Mouse (Mus musculus): Measurements from ENCODE around the gene Ciita. TPM values are rescaled to one million over a fixed set of nuclear protein-coding genes. Genes with fewer than 3 reads are reported as not detected.

Gene Ciita
- polyA plus RNA-seq, 1 experiment, result 31.5 TPM

DNA sequence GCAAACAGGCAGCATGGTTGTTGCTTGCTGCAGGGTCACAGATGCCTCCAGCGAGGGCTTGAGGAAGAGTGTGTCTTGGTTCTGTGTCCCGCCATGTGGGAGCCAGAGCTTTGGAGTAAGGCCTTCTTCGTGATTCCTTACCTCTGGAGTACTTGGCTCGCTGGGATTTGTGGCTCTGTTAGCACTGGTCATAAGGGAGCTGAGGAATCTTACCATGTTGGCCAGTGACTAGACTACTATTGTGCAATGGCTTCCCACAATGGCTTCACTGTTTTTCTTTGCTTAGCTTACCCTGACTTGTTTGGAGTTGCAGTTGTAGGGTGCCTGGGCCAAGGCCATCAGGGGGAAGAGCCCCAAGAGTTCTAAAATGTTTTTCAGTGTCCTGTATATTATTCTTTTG is 96.1 kb downstream of the Ciita start:
- H3K27ac ChIP-seq (ENCODE audit: control insufficient read depth, insufficient read depth, low read length), result no peak overlapping the region
- H3K4me1 ChIP-seq (replicated peaks; ENCODE audit: control insufficient read depth, insufficient read depth, low read length), result peaks cover 28% of the 10 kb centered on the region
- no peak overlapping the region for H3K4me3 ChIP-seq (ENCODE audit: control insufficient read depth, insufficient read depth, low read length)
- 93% methylated on average over 4 of the region's 4 CpGs for WGBS
- TF ChIP-seq CTCF (IDR thresholded peaks at IDR 0.05; ENCODE audit: borderline replicate concordance, control insufficient read depth, extremely low read depth, insufficient read depth, low read length, poor library complexity), result no peak
- TF ChIP-seq POLR2A (IDR thresholded peaks at IDR 0.05; ENCODE audit: control insufficient read depth, extremely low read depth, insufficient read depth, low read length, poor library complexity), result no peak
- peaks cover 19% of the 10 kb centered on the region for H3K36me3 ChIP-seq (ENCODE audit: control insufficient read depth, insufficient read depth, low read length)
- no peaks in the 10 kb centered on the region for H3K27me3 ChIP-seq (ENCODE audit: control insufficient read depth, insufficient read depth, low read length)
- no peak for DNase-seq

DNA sequence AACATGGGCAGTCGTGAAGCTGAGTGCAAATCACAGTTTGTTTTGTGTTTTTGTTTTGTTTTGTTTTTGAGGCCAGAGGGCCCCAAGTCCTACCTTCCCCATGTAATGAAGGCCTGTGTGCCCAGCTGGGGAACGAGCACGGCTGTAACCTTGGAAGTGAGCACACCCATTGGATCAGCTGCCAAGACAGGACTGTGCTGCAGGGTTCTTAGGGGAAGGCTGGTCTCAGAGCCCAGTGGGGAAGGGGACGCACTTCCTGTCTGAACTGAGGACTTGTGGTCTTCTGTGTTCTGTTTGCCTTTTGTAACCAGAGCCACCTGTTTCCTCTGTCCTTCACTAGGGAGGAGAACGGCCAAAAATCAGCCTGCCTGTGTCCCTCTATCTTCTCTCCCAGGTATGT is 97.7 kb downstream of the Ciita start:
- TF ChIP-seq CTCF (IDR thresholded peaks at IDR 0.05; ENCODE audit: borderline replicate concordance, control insufficient read depth, extremely low read depth, insufficient read depth, low read length, poor library complexity), result no peak
- TF ChIP-seq POLR2A (IDR thresholded peaks at IDR 0.05; ENCODE audit: control insufficient read depth, extremely low read depth, insufficient read depth, low read length, poor library complexity), result no peak
- Histone ChIP-seq H3K4me3 (ENCODE audit: control insufficient read depth, insufficient read depth, low read length) (no peak overlapping the region), H3K27me3 (ENCODE audit: control insufficient read depth, insufficient read depth, low read length) (no peaks in the 10 kb centered on the region), H3K36me3 (ENCODE audit: control insufficient read depth, insufficient read depth, low read length) (peaks cover 18% of the 10 kb centered on the region), H3K27ac (ENCODE audit: control insufficient read depth, insufficient read depth, low read length) (no peak overlapping the region), H3K4me1 (replicated peaks; ENCODE audit: control insufficient read depth, insufficient read depth, low read length) (peaks cover 28% of the 10 kb centered on the region)
- WGBS, result 34% methylated on average over 5 of the region's 5 CpGs
- DNase-seq, result no peak

Other genes with a start within 250 kb of the Ciita start
- gene Emp2, start 166.1 kb upstream of the Ciita start, polyA plus RNA-seq (2012; rRNA removed), result 12.9 and 20.0 TPM in 2 replicates
- gene Tekt5, start 84.6 kb upstream of the Ciita start, polyA plus RNA-seq (2012; rRNA removed), result 1.4 and 1.7 TPM in 2 replicates
- 62.3 and 67.4 TPM in 2 replicates for gene Nubp1, start 68.1 kb upstream of the Ciita start, polyA plus RNA-seq (2012; rRNA removed)
- gene Tvp23a, start 32.7 kb upstream of the Ciita start, polyA plus RNA-seq (2012; rRNA removed), result 3.2 and 3.7 TPM in 2 replicates
- gene Dexi, start 63.0 kb downstream of the Ciita start, polyA plus RNA-seq (2012; rRNA removed), result 122 and 146 TPM in 2 replicates
- 25.2 and 30.1 TPM in 2 replicates for gene Clec16a, start 65.3 kb downstream of the Ciita start, polyA plus RNA-seq (2012; rRNA removed)